Mouse (Mus musculus): ENCODE data around the gene Mesp2. TPM values are rescaled to one million over a fixed set of nuclear protein-coding genes. Genes with fewer than 3 reads are reported as not detected.

The Mesp2 gene
- polyA plus RNA-seq, 1 experiment from 2014 or later: 0.67 TPM

GRCm38 (mm10) chr7:79844090-79844802 is 33.7 kb downstream of the Mesp2 start:
- H3K9ac ChIP-seq: no peak overlapping the region
- ATAC-seq (ENCODE audit: insufficient number of reproducible peaks, low FRiP score, low TSS enrichment, low read depth): no peak
- peaks cover 14% of the 10 kb centered on the region for H3K36me3 ChIP-seq
- peaks cover 33% of the 10 kb centered on the region for H3K4me1 ChIP-seq
- H3K9me3 ChIP-seq (replicated peaks): no peaks in the 10 kb centered on the region
- H3K4me2 ChIP-seq (replicated peaks): no peak overlapping the region
- H3K27ac ChIP-seq (replicated peaks): no peak overlapping the region
- H3K4me3 ChIP-seq (replicated peaks): no peak overlapping the region
- 79% methylated on average over 8 of the region's 8 CpGs for WGBS
- H3K27me3 ChIP-seq: no peaks in the 10 kb centered on the region

GRCm38 (mm10) chr7:79846342-79846741 is 35.8 kb downstream of the Mesp2 start:
- Histone ChIP-seq H3K4me3 (replicated peaks) (no peak overlapping the region; the same call in 1 of the 2 replicates), H3K9ac (no peak overlapping the region), H3K36me3 (no peaks in the 10 kb centered on the region; the same call in 1 of the 2 replicates), H3K27me3 (no peaks in the 10 kb centered on the region), H3K27ac (replicated peaks) (0 out of 2 replicates have a peak overlapping the region, but pooled peaks have one; percentile 17), H3K9me3 (replicated peaks) (no peaks in the 10 kb centered on the region), H3K4me1 (peaks cover 40% of the 10 kb centered on the region), H3K4me2 (replicated peaks) (peak overlapping the region; percentile 82; the same call in 1 of the 2 replicates)
- ATAC-seq (ENCODE audit: insufficient number of reproducible peaks, low FRiP score, low TSS enrichment, low read depth): no peak
- WGBS: 77% methylated on average over 2 of the region's 2 CpGs

DNA sequence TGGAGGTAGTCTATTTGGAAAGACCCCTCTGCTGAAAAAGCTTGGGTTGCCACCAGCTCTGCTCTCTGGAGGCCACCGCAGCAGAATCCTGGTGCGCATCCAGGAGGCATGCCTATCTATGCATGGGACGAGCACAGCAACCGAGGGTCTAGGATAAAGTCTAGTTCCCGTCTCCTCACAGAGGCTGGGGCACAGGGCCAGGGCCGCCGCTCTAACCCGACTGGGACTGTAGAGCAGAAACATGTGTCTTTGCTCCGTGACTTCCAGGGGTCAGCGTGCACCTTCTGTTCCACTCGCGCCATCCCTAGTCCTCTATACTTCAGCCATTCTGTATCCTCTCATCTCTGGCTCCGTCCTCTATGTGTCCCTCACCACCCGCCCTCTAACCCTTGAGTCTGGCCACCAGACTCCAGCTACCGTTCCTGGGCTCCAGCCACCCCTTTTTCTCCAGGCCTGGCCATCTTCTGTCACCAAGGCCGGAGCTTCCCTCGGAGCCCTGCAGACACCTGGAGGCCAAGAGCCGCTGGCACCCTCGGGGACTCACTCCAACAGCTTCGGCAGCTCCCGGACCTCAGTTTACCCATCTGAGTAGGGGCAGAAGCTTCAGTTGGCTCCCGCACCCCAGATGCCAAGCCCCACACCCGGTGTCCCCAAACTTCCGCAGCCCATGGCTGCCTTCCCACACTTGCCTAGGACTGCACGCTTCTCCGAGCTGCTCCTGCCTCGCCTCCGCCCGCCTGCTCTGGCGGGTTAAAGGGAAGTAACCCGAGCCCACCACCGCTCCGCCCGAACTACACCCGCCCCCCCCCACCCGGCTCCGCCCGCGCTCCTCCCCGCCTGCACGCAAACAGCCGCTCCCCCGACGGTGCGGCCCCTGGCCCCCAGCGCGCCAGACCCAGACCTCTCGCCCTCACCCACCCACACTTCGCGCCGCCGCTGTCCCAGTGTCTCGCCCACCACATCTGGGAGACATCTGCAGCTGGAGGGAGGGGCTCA is 37.2 kb downstream of the Mesp2 start:
- H3K4me1 ChIP-seq: peaks cover 40% of the 10 kb centered on the region
- H3K27me3 ChIP-seq: no peaks in the 10 kb centered on the region
- H3K36me3 ChIP-seq: no peaks in the 10 kb centered on the region
- peak overlapping the region; percentile 29 for H3K9ac ChIP-seq
- peak overlapping the region; percentile 81 for H3K27ac ChIP-seq (replicated peaks)
- peak overlapping the region; percentile 82 for H3K4me2 ChIP-seq (replicated peaks)
- no peaks in the 10 kb centered on the region for H3K9me3 ChIP-seq (replicated peaks)
- peak overlapping the region; percentile 55 for H3K4me3 ChIP-seq (replicated peaks)
- peak; percentile 83 for ATAC-seq (ENCODE audit: insufficient number of reproducible peaks, low FRiP score, low TSS enrichment, low read depth)
- WGBS: 6% methylated on average over 47 of the region's 53 CpGs

GRCm38 (mm10) chr7:79856305-79856704 is 45.8 kb downstream of the Mesp2 start:
- Histone ChIP-seq H3K9ac (no peak overlapping the region), H3K4me2 (replicated peaks) (no peak overlapping the region), H3K27ac (replicated peaks) (no peak overlapping the region), H3K9me3 (replicated peaks) (no peaks in the 10 kb centered on the region), H3K27me3 (no peaks in the 10 kb centered on the region), H3K36me3 (no peaks in the 10 kb centered on the region), H3K4me3 (replicated peaks) (no peak overlapping the region), H3K4me1 (peaks cover 34% of the 10 kb centered on the region)
- no peak for ATAC-seq (ENCODE audit: insufficient number of reproducible peaks, low FRiP score, low TSS enrichment, low read depth)
- WGBS: 72% methylated on average over 4 of the region's 4 CpGs

DNA sequence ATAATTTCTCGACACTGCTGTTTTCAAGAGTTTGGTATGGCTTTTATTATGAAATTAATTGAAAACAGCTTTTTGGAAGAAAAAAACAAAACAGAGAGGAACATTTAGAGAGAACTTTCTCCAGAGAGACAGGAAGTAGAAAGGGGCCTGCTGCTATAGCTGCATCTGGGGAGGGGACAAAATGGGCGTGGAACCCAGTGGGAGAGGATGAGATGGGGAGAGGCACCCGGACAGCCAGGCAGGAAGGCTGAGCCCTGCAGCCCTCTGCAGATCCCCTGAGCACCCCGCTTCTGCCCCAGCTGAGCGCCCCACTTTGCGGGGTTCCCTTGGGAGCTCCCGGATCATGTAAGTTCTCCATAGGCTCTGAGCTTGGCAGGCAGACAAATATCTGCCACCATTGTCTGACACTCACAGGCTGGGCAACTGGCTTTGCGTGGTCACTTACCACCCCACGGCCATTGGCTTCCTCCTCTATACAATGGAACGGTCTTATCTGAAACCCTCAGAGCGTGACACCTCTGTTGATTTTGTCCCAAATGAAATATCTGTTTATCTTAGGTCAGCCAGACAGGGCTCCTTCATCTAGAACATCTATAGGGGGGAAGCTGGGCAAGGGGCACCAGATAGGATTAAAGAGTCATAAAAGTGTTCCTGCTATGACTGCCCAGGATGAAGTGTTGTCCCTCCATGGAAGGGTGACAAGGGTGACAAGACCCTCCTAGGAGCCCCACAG is 47.8 kb downstream of the Mesp2 start:
- ATAC-seq (ENCODE audit: insufficient number of reproducible peaks, low FRiP score, low TSS enrichment, low read depth): peak; percentile 72; the same call in 1 of the 2 replicates
- Histone ChIP-seq H3K9me3 (replicated peaks) (no peaks in the 10 kb centered on the region), H3K9ac (no peak overlapping the region), H3K4me1 (peaks cover 35% of the 10 kb centered on the region), H3K4me3 (replicated peaks) (0 out of 2 replicates have a peak overlapping the region, but pooled peaks have one; percentile 9), H3K4me2 (replicated peaks) (peak overlapping the region; percentile 19), H3K36me3 (no peaks in the 10 kb centered on the region), H3K27me3 (no peaks in the 10 kb centered on the region), H3K27ac (replicated peaks) (peak overlapping the region; percentile 84)
- 34% methylated on average over 11 of the region's 11 CpGs for WGBS

DNA sequence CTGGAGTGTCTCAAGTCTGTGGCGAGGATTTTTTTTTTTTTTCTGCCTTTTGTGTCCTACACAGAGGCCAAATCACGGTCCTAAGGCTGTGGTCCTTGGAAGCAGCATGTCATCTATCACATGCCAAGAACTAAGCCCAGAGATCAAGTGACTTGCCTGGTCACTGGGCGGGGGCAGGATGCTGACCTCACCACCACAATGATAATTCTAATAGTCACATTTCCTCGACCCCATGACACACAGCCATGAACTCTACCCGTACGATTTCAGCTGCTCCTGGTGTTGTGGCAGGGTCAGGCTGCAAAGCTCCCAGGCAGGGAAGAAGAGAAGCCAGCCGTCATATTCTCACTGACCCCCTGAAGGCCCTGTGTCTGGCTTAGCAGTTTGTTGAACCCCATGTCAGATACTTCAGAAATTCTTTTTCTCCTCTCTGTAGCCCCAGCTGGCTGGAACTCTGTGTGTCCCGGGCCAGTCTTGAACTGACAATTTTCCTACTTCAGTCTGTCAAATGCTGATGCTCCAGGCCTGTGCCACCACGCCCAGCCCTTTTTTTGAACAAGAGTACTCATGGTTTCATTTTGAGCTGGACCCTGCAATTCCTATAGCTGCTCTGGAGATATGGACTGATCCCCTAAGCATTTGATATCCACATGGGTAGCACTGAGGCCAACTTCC is 48.6 kb downstream of the Mesp2 start:
- H3K9me3 ChIP-seq (replicated peaks): no peaks in the 10 kb centered on the region
- no peak overlapping the region for H3K27ac ChIP-seq (replicated peaks)
- H3K36me3 ChIP-seq: no peaks in the 10 kb centered on the region
- ATAC-seq (ENCODE audit: insufficient number of reproducible peaks, low FRiP score, low TSS enrichment, low read depth): no peak
- no peak overlapping the region for H3K9ac ChIP-seq
- WGBS: 66% methylated on average over 9 of the region's 9 CpGs
- H3K4me1 ChIP-seq: peaks cover 35% of the 10 kb centered on the region
- no peak overlapping the region for H3K4me2 ChIP-seq (replicated peaks)
- no peaks in the 10 kb centered on the region for H3K27me3 ChIP-seq
- no peak overlapping the region for H3K4me3 ChIP-seq (replicated peaks)

GRCm38 (mm10) chr7:79860811-79861210 is 50.3 kb downstream of the Mesp2 start, which contains the start of gene Anpep:
Gene Anpep, minus strand, starts transcription at chr7:79861059.
- Histone ChIP-seq H3K4me1 (peaks cover 35% of the 10 kb centered on the region), H3K9me3 (replicated peaks) (no peaks in the 10 kb centered on the region), H3K27ac (replicated peaks) (peak within 1 kb of the TSS; percentile 19; the same call in 1 of the 2 replicates), H3K27me3 (no peaks in the 10 kb centered on the region), H3K4me2 (replicated peaks) (0 out of 2 replicates have a peak within 1 kb of the TSS, but pooled peaks have one; percentile 6), H3K9ac (no peak within 1 kb of the TSS), H3K36me3 (no peaks in the 10 kb centered on the region), H3K4me3 (replicated peaks) (no peak within 1 kb of the TSS)
- no peak for ATAC-seq (ENCODE audit: insufficient number of reproducible peaks, low FRiP score, low TSS enrichment, low read depth)
- WGBS: 60% methylated on average over 9 of the region's 9 CpGs

GRCm38 (mm10) chr7:79861794-79862193 is 51.3 kb downstream of the Mesp2 start:
- H3K4me1 ChIP-seq: peaks cover 35% of the 10 kb centered on the region
- WGBS: 85% methylated on average over 8 of the region's 8 CpGs
- ATAC-seq (ENCODE audit: insufficient number of reproducible peaks, low FRiP score, low TSS enrichment, low read depth): no peak

More at GRCm38 (mm10) chr7:79861794-79862193, 51.3 kb downstream of the Mesp2 start:
- no peak overlapping the region for H3K9ac ChIP-seq
- no peak overlapping the region for H3K4me2 ChIP-seq (replicated peaks)
- no peak overlapping the region for H3K4me3 ChIP-seq (replicated peaks)
- H3K27ac ChIP-seq (replicated peaks): no peak overlapping the region
- H3K9me3 ChIP-seq (replicated peaks): no peaks in the 10 kb centered on the region
- H3K27me3 ChIP-seq: no peaks in the 10 kb centered on the region
- H3K36me3 ChIP-seq: no peaks in the 10 kb centered on the region
